Mouse (Mus musculus) E14TG2a.4 (cell line): ENCODE data around the gene Hip1.

Source experiments
- H3K27me3 ChIP-seq: 2 replicates; pipeline ENCODE4 v1.6.1; 2014; ENCODE audit warnings: low read length, control low read depth; ENCODE audit not compliant: insufficient read depth
- H3K36me3 ChIP-seq: 2 replicates; pipeline ENCODE4 v1.6.1; 2014; ENCODE audit warnings: low read length, control low read depth; ENCODE audit not compliant: insufficient read depth
- H3K4me1 ChIP-seq: replicated peaks from 2 replicates; pipeline ENCODE4 v1.6.1; 2014; ENCODE audit warnings: low read depth, low read length, control low read depth
- H3K4me3 ChIP-seq: replicated peaks from 2 replicates; pipeline ENCODE4 v1.5.1; 2014; ENCODE audit warnings: mild to moderate bottlenecking, low read length
- H3K9me3 ChIP-seq: 2 replicates; pipeline ENCODE4 v1.6.1; 2014; ENCODE audit warnings: low read length, control low read depth
- CTCF ChIP-seq: conservative IDR thresholded peaks from 2 replicates; pipeline ENCODE4 v1.5.1; 2014; ENCODE audit warnings: low read length
- NANOG ChIP-seq: IDR thresholded peaks from 2 replicates; pipeline ENCODE4 v1.6.1; 2014; ENCODE audit warnings: borderline replicate concordance, low read length, mixed read lengths
- POU5F1 ChIP-seq: IDR thresholded peaks from 2 replicates; pipeline ENCODE4 v1.6.1; 2014; ENCODE audit warnings: low read length, borderline replicate concordance

Hip1 gene

GRCm38 (mm10) chr5:135472405-135472804 lies 72.5 kb downstream of the Hip1 start:
- Histone ChIP-seq H3K4me1 (peaks cover 38% of the 10 kb centered on the region), H3K4me3 (no peak overlapping the region)

GRCm38 (mm10) chr5:135471747-135472146 lies 73.2 kb downstream of the Hip1 start:
- Histone ChIP-seq H3K4me1 (peaks cover 36% of the 10 kb centered on the region), H3K27me3 (no peaks in the 10 kb centered on the region), H3K4me3 (no peak overlapping the region), H3K36me3 (0 out of 2 replicates have a peak, but pooled peaks cover 10% of the 10 kb centered on the region), H3K9me3 (no peaks in the 10 kb centered on the region)
- no peak for TF ChIP-seq CTCF
- no peak for TF ChIP-seq NANOG
- no peak for TF ChIP-seq POU5F1

More at GRCm38 (mm10) chr5:135472405-135472804, 72.5 kb downstream of the Hip1 start:
- TF ChIP-seq CTCF (no peak), POU5F1 (no peak), NANOG (no peak)
- Histone ChIP-seq H3K27me3 (no peaks in the 10 kb centered on the region), H3K36me3 (0 out of 2 replicates have a peak, but pooled peaks cover 8% of the 10 kb centered on the region), H3K9me3 (no peaks in the 10 kb centered on the region)

DNA sequence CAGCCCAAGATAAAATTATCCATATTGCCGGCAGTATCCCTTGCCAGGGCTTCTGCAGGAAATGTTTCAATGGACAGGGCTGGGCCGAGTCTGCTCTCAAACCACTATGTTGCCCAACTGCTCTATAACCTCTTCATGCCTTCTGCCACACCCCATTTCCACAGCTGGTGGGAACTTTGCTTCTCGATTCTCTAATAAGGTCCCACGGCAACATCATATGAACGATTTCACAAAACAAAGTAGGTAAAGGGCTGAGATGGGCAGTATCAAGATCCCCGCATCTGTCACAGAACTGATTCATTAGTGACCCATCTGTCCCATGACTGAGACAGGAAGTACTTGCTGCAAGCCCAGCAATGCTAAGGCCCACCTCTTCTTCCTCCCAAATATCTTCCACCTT lies 76.6 kb downstream of the Hip1 start:
- H3K27me3 ChIP-seq: no peaks in the 10 kb centered on the region
- H3K4me1 ChIP-seq: peaks cover 52% of the 10 kb centered on the region
- no peak overlapping the region for H3K4me3 ChIP-seq
- 0 out of 2 replicates have a peak, but pooled peaks cover 3% of the 10 kb centered on the region for H3K36me3 ChIP-seq
- TF ChIP-seq CTCF: no peak
- H3K9me3 ChIP-seq: no peaks in the 10 kb centered on the region

DNA sequence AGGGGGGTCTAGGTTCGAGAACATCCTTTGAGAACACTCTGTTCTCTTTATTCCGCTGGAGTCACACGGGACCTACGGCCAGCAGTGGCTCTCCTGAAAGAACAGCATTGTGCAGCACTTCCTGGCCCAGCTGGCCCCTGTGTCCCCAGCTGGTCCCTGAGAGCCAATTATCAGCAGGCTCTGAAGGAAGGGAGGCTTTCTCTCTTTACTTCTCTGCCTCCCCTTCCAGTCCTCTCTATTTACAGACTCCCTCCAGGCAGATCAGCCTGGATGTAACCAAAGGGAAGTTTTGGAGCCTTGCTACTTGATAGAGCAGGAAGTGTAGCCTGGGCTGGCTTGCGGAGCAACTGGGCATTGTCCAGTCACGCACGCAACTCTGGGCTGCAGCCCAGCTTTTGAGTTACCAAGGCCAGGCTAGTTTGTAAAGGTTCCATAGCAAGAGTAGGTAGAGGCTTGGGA lies 79.1 kb downstream of the Hip1 start:
- Histone ChIP-seq H3K4me3 (no peak overlapping the region), H3K27me3 (no peaks in the 10 kb centered on the region)
- no peak for TF ChIP-seq CTCF
- TF ChIP-seq NANOG: no peak
- TF ChIP-seq POU5F1: no peak

DNA sequence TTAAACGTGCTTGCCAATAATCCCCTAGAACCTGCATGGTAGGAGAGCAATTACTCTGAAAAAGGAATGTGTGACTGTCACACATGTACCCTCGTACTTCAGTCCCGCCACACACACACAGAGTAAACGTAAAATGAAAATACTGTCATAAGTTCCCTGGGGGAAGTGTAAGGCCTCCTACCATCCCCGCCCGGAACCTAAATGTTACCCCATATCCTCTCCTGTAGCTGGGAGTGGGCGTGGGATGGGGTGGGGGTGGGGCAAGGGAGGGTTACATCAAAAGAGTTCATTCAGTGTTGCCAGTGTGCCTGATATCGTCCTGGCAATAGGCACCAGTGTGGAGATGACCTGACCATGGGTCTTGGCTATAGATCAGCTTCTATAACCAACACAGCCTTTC lies 81.5 kb downstream of the Hip1 start:
- Histone ChIP-seq H3K27me3 (no peaks in the 10 kb centered on the region), H3K4me1 (peaks cover 44% of the 10 kb centered on the region), H3K36me3 (peaks cover 6% of the 10 kb centered on the region; the same call in 1 of the 2 replicates), H3K4me3 (no peak overlapping the region), H3K9me3 (no peaks in the 10 kb centered on the region)
- no peak for TF ChIP-seq CTCF
- TF ChIP-seq POU5F1: no peak
- TF ChIP-seq NANOG: no peak

More for the DNA sequence above, 79.1 kb downstream of the Hip1 start:
- Histone ChIP-seq H3K4me1 (peaks cover 44% of the 10 kb centered on the region), H3K36me3 (0 out of 2 replicates have a peak, but pooled peaks cover 3% of the 10 kb centered on the region), H3K9me3 (no peaks in the 10 kb centered on the region)

- TF ChIP-seq CTCF (no peak), NANOG (no peak), POU5F1 (no peak)
- Histone ChIP-seq H3K27me3 (no peaks in the 10 kb centered on the region), H3K4me3 (no peak overlapping the region), H3K36me3 (peaks cover 3% of the 10 kb centered on the region), H3K4me1 (peaks cover 43% of the 10 kb centered on the region), H3K9me3 (no peaks in the 10 kb centered on the region)
These were observed 84.1 kb downstream of the Hip1 start for GRCm38 (mm10) chr5:135460833-135461173.

GRCm38 (mm10) chr5:135460152-135460832 lies 84.6 kb downstream of the Hip1 start:
- Histone ChIP-seq H3K4me3 (no peak overlapping the region), H3K27me3 (no peaks in the 10 kb centered on the region), H3K4me1 (peaks cover 39% of the 10 kb centered on the region), H3K36me3 (peaks cover 3% of the 10 kb centered on the region), H3K9me3 (no peaks in the 10 kb centered on the region)
- TF ChIP-seq POU5F1: no peak
- TF ChIP-seq CTCF: no peak
- no peak for TF ChIP-seq NANOG

DNA sequence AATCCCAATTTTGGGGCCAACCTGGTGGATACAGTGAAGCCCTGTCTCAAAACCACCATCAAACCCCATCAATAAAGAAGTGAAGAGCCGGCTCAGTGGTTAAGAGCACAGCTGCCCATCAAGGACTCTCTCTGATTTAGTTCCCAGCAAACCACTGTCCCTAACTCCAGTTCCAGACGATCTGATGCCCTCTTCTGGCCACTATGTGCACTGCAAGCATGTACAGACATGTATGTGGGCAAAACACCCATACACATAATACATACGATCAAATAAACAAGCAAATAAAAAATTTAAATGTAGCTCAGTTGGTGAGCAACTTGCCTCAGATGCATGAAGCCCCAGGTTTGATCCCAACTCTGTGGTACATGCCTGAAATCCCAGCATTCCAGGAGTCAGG lies 85.4 kb downstream of the Hip1 start:
- H3K27me3 ChIP-seq: no peaks in the 10 kb centered on the region
- H3K9me3 ChIP-seq: no peaks in the 10 kb centered on the region
- peaks cover 40% of the 10 kb centered on the region for H3K4me1 ChIP-seq
- no peak overlapping the region for H3K4me3 ChIP-seq
- H3K36me3 ChIP-seq: peaks cover 3% of the 10 kb centered on the region
- TF ChIP-seq NANOG: no peak
- peak; percentile 77 for TF ChIP-seq CTCF

GRCm38 (mm10) chr5:135457961-135458360 lies 87.0 kb downstream of the Hip1 start:
- Histone ChIP-seq H3K4me3 (no peak overlapping the region), H3K4me1 (peaks cover 25% of the 10 kb centered on the region), H3K36me3 (peaks cover 5% of the 10 kb centered on the region), H3K27me3 (no peaks in the 10 kb centered on the region), H3K9me3 (no peaks in the 10 kb centered on the region; the same call in 1 of the 2 replicates)
- TF ChIP-seq NANOG (no peak), POU5F1 (no peak), CTCF (no peak)
